ENCODE assay signal across 8 mouse cellular contexts in genomic region chr8:123422056-123422780, GRCm38 (mm10). TPM values are rescaled to one million over a fixed set of nuclear protein-coding genes. Genes with fewer than 3 reads are reported as not detected.
DNase-seq lines count a peak whose midpoint lies in the region; ATAC-seq lines count a peak whose summit lies in the region.

No protein-coding gene starts in this region.

- intact Hi-C loops in left cerebral cortex, postnatal 36 days (cut with DNase I), result no loop called here

- peak; percentile 63 for DNase-seq in gastrocnemius, adult 18-20 months (ENCODE audit: low spot score)
- DNase-seq in gastrocnemius, postnatal 25 days, result no peak
- DNase-seq in cerebellum, postnatal 14 days, result peak; percentile 85 to 87
- DNase-seq in frontal cortex, adult 2 months (ENCODE audit: extremely low spot score in 1 of 2, low spot score in 1 of 2), result peak; percentile 74 to 92
- DNase-seq in induced T-regulatory cell, adult 2 months (ENCODE audit: low read depth), result peak; percentile 75
- peak; percentile 79 to 81 for DNase-seq in left cerebral cortex, postnatal 36 days (ENCODE audit: low spot score in 2 of 2)
- DNase-seq in right cerebral cortex, postnatal 14 days, result peak; percentile 78

- peak; percentile 72 for ATAC-seq in megakaryocyte-erythroid progenitor cell, adult 5-6 weeks (replicated peaks; ENCODE audit: low FRiP score, low TSS enrichment, poor library complexity, severe bottlenecking)

RNA-seq across cellular contexts. Expression of gene Def8, which starts 1.1 kb away (rescaled TPM):
- 10 to 100 TPM; 34.6 to 43.7 TPM for total RNA-seq in gastrocnemius, adult 18-20 months (2021)
- 10 to 100 TPM; 37.8 to 38.2 TPM for total RNA-seq in gastrocnemius, postnatal 25 days (2021)
- 41.5 and 41.8 TPM in 2 replicates for polyA plus RNA-seq in frontal cortex, adult 2 months (2012; rRNA removed)
- total RNA-seq in left cerebral cortex, postnatal 36 days (2021), result 10 to 100 TPM; 62.0 to 64.3 TPM
- 60.6 and 61.1 TPM in 2 replicates for total RNA-seq in megakaryocyte-erythroid progenitor cell, adult 5-6 weeks (2014; fragmentation: Nextera tagmentation)
- 33.5 and 45.9 TPM in 2 replicates for total RNA-seq in megakaryocyte-erythroid progenitor cell, adult 5-6 weeks (2017)

RNA-seq across cellular contexts. Expression of gene Tubb3, which starts 11.0 kb away (rescaled TPM):
- not detected for total RNA-seq in gastrocnemius, adult 18-20 months (2021)
- total RNA-seq in gastrocnemius, postnatal 25 days (2021), result not detected
- 668 and 684 TPM in 2 replicates for polyA plus RNA-seq in frontal cortex, adult 2 months (2012; rRNA removed)
- 100 to 1,000 TPM; 399 to 458 TPM for total RNA-seq in left cerebral cortex, postnatal 36 days (2021)
- total RNA-seq in megakaryocyte-erythroid progenitor cell, adult 5-6 weeks (2014; fragmentation: Nextera tagmentation), result 1.0 and 1.3 TPM in 2 replicates
- 0.19 TPM in 1 of 2 replicates, not detected in the other for total RNA-seq in megakaryocyte-erythroid progenitor cell, adult 5-6 weeks (2017)

RNA-seq across cellular contexts. Expression of gene Mc1r, which starts 15.3 kb away (rescaled TPM):
- not detected for total RNA-seq in gastrocnemius, adult 18-20 months (2021)
- total RNA-seq in gastrocnemius, postnatal 25 days (2021), result not detected
- polyA plus RNA-seq in frontal cortex, adult 2 months (2012; rRNA removed), result 0.04 and 0.06 TPM in 2 replicates
- total RNA-seq in left cerebral cortex, postnatal 36 days (2021), result under 1 TPM in 1 of 2 experiments, not detected in 1; 0.14 TPM
- total RNA-seq in megakaryocyte-erythroid progenitor cell, adult 5-6 weeks (2014; fragmentation: Nextera tagmentation), result 0.92 and 1.7 TPM in 2 replicates
- 0.91 TPM in 1 of 2 replicates, not detected in the other for total RNA-seq in megakaryocyte-erythroid progenitor cell, adult 5-6 weeks (2017)

RNA-seq across cellular contexts. Expression of gene Tcf25, which starts 48.7 kb away (rescaled TPM):
- 100 to 1,000 TPM; 128 to 130 TPM for total RNA-seq in gastrocnemius, adult 18-20 months (2021)
- total RNA-seq in gastrocnemius, postnatal 25 days (2021), result 100 to 1,000 TPM; 112 to 128 TPM
- 583 and 605 TPM in 2 replicates for polyA plus RNA-seq in frontal cortex, adult 2 months (2012; rRNA removed)
- total RNA-seq in left cerebral cortex, postnatal 36 days (2021), result 100 to 1,000 TPM; 543 to 593 TPM
- total RNA-seq in megakaryocyte-erythroid progenitor cell, adult 5-6 weeks (2014; fragmentation: Nextera tagmentation), result 140 and 145 TPM in 2 replicates
- 104 and 227 TPM in 2 replicates for total RNA-seq in megakaryocyte-erythroid progenitor cell, adult 5-6 weeks (2017)

RNA-seq across cellular contexts. Expression of gene Afg3l1, which starts 55.5 kb away (rescaled TPM):
- total RNA-seq in gastrocnemius, adult 18-20 months (2021), result 10 to 100 TPM; 37.8 to 41.0 TPM
- 10 to 100 TPM; 37.9 to 39.8 TPM for total RNA-seq in gastrocnemius, postnatal 25 days (2021)
- polyA plus RNA-seq in frontal cortex, adult 2 months (2012; rRNA removed), result 24.3 and 26.3 TPM in 2 replicates
- total RNA-seq in left cerebral cortex, postnatal 36 days (2021), result 10 to 100 TPM; 29.5 to 40.5 TPM
- 36.2 and 42.0 TPM in 2 replicates for total RNA-seq in megakaryocyte-erythroid progenitor cell, adult 5-6 weeks (2014; fragmentation: Nextera tagmentation)
- 19.7 and 20.7 TPM in 2 replicates for total RNA-seq in megakaryocyte-erythroid progenitor cell, adult 5-6 weeks (2017)

Comparison
In these comparisons a context has a peak if more than half of its experiments do, and no peak if none do; other contexts are left out.
1. RNA of gene Tubb3, which starts 11.0 kb away (total RNA-seq): 399 to 458 TPM in left cerebral cortex, postnatal 36 days; 0.19 to 1.3 TPM in megakaryocyte-erythroid progenitor cell, adult 5-6 weeks, not detected in gastrocnemius, postnatal 25 days and not detected in gastrocnemius, adult 18-20 months; every median in the first group is over 100 times any median in the second.